Mouse (Mus musculus) stomach, postnatal 0 days (tissue): ENCODE measurements around the gene Ift122. TPM values are rescaled to one million over a fixed set of nuclear protein-coding genes. Genes with fewer than 3 reads are reported as not detected.
"Not testable (repeated sequence)": the region's sequence is repeated elsewhere in the genome, so short reads cannot be mapped to it uniquely, and the experiment has no call there.

ENCODE experiments used
- ATAC-seq: fragments of 200-750 bp; cut with Nextera tagmentation; 2 replicates; pipeline ENCODE4 v1.8.0; 2017; ENCODE audit not compliant: low FRiP score, low TSS enrichment
- DNase-seq: peaks from one replicate; pipeline ENCODE4 v3.0.0-alpha.2; 2016; ENCODE audit warnings: low spot score
- H3K27ac ChIP-seq: fragments of 300-500 bp; sonication (generic); replicated peaks from 2 replicates; pipeline ENCODE4 v1.5.1; 2014; ENCODE audit warnings: mild to moderate bottlenecking, control low read depth
- H3K27me3 ChIP-seq: fragments of 300-500 bp; sonication (generic); 2 replicates; pipeline ENCODE4 v1.6.1; 2014; ENCODE audit warnings: low read length; ENCODE audit not compliant: control insufficient read depth, insufficient read depth
- H3K36me3 ChIP-seq: fragments of 300-500 bp; sonication (generic); 2 replicates; pipeline ENCODE4 v1.6.1; 2014; ENCODE audit warnings: low read length, mixed read lengths; ENCODE audit not compliant: control insufficient read depth, insufficient read depth
- H3K4me1 ChIP-seq: fragments of 300-500 bp; sonication (generic); replicated peaks from 2 replicates; pipeline ENCODE4 v1.6.1; 2014; ENCODE audit warnings: antibody characterized with exemption; ENCODE audit not compliant: control insufficient read depth, insufficient read depth
- H3K4me2 ChIP-seq: fragments of 300-500 bp; sonication (generic); replicated peaks from 2 replicates; pipeline ENCODE4 v1.6.1; 2014; ENCODE audit warnings: low read depth, mild to moderate bottlenecking, control low read depth, moderate library complexity
- H3K4me3 ChIP-seq: fragments of 300-500 bp; sonication (generic); 2 replicates; pipeline ENCODE4 v1.5.1; 2014; ENCODE audit warnings: low read depth, low read length, control low read depth
- H3K9ac ChIP-seq: fragments of 300-500 bp; sonication (generic); 2 replicates; pipeline ENCODE4 v1.6.1; 2014; ENCODE audit warnings: mild to moderate bottlenecking, low read length, control low read depth, mixed read lengths
- H3K9me3 ChIP-seq: fragments of 300-500 bp; sonication (generic); 2 replicates; pipeline ENCODE4 v1.6.1; 2016; ENCODE audit warnings: low read length; ENCODE audit not compliant: control insufficient read depth
- CTCF ChIP-seq: IDR thresholded peaks from 2 replicates; pipeline ENCODE4 v1.5.1; 2016; ENCODE audit warnings: antibody characterized with exemption, low read depth, mild to moderate bottlenecking, moderate library complexity
- EP300 ChIP-seq: optimal IDR thresholded peaks from 2 replicates; pipeline ENCODE3; 2016; ENCODE audit warnings: antibody characterized with exemption
- WGBS: fragments of 180-500 bp; shearing (Covaris S2); extraction: QIAGEN DNeasy Blood & Tissue Kit; methylation state at CpG from one replicate; pipeline ENCODE4 v1.1.7; 2014; 5-methylcytosine and 5-hydroxymethylcytosine counted together
- polyA plus RNA-seq: library from polyadenylated mRNA; unstranded; fragments of >200 nt; fragmentation: Nextera tagmentation; extraction: Ambion mirVana; gene quantifications from 2 replicates; pipeline ENCODE4 v1.2.1, GENCODE M21; 2015

Gene Ift122
- polyA plus RNA-seq, 1 experiment from 2014 or later: 4.9 TPM

DNA sequence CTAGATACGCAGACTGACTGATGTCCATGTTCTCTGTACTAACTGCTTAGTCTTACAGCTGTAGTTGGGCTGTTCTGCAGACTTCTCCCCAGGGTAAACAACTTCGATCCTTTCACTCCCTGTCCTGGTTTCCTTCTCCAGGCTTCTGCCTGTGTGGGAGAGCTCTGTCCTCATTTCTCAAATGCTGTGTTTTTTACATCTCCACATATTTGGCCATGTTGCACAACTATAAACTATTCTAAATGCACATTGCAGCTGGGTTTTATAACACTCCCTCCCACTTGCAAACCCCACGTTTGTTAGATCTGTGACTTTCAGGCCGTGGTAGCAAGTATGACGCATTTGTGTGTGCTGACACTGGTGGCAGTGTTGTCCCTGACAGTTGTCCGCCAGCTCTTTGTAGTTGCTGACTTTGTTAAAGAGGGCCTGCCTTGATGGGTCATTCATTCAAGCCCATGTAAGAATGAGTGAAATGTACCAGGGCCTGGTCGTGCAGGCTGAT, 10.1 kb downstream of the Ift122 start:
- TF ChIP-seq CTCF (no peak), EP300 (no peak)
- Histone ChIP-seq H3K36me3 (no peaks in the 10 kb centered on the region), H3K9ac (0 out of 2 replicates have a peak overlapping the region, but pooled peaks have one; percentile 18), H3K4me3 (no peak overlapping the region), H3K27ac (peak overlapping the region; percentile 82), H3K27me3 (no peaks in the 10 kb centered on the region), H3K4me1 (peaks cover 10% of the 10 kb centered on the region), H3K4me2 (no peak overlapping the region), H3K9me3 (no peaks in the 10 kb centered on the region)
- DNase-seq (no peak), ATAC-seq (peak; percentile 49; the same call in 1 of the 2 replicates)
- 37% methylated on average over 7 of the region's 7 CpGs for WGBS

DNA sequence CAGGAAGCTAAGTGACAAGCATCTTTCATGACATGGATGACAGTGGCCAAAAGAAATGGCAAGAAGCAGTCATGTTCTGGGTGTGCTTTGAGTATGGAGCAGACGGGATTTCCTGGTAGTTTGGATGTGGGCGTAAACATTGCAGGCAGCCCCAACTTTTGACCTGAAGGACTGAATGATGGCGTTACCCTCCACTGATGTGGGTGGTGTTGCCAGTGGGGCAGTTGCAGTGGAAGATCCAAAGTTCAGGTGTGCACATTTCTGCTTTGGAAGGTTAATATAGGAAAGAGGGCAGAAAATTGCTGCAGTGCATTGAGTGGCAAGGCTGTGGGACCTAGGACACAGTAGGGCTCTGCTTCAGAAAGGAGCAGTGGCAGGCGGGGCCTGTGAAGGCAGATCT, 12.0 kb downstream of the Ift122 start:
- no peak overlapping the region for H3K4me2 ChIP-seq
- DNase-seq (no peak), ATAC-seq (no peak)
- no peaks in the 10 kb centered on the region for H3K9me3 ChIP-seq
- H3K27me3 ChIP-seq: no peaks in the 10 kb centered on the region
- no peak overlapping the region for H3K27ac ChIP-seq
- no peaks in the 10 kb centered on the region for H3K36me3 ChIP-seq
- TF ChIP-seq EP300 (no peak), CTCF (no peak)
- WGBS: 93% methylated on average over 4 of the region's 4 CpGs
- no peak overlapping the region for H3K4me3 ChIP-seq
- H3K9ac ChIP-seq: no peak overlapping the region
- H3K4me1 ChIP-seq: peaks cover 10% of the 10 kb centered on the region

- DNase-seq, H3K4me1 ChIP-seq, H3K36me3 ChIP-seq, H3K9ac ChIP-seq, H3K4me2 ChIP-seq, H3K27ac ChIP-seq, ATAC-seq, H3K27me3 ChIP-seq, H3K9me3 ChIP-seq, H3K4me3 ChIP-seq: not testable (repeated sequence)
- WGBS: no CpG with 5 or more reads among the region's 3 CpGs
Measured at GRCm38 (mm10) chr6:115867157-115867556, 13.9 kb downstream of the Ift122 start.

- H3K9me3 ChIP-seq, H3K4me1 ChIP-seq, H3K36me3 ChIP-seq, ATAC-seq, H3K9ac ChIP-seq, H3K27ac ChIP-seq, H3K4me3 ChIP-seq, DNase-seq, H3K27me3 ChIP-seq, H3K4me2 ChIP-seq: not testable (repeated sequence)
- WGBS: no CpG with 5 or more reads among the region's 3 CpGs
Measured at GRCm38 (mm10) chr6:115871318-115871717, 18.0 kb downstream of the Ift122 start.

DNA sequence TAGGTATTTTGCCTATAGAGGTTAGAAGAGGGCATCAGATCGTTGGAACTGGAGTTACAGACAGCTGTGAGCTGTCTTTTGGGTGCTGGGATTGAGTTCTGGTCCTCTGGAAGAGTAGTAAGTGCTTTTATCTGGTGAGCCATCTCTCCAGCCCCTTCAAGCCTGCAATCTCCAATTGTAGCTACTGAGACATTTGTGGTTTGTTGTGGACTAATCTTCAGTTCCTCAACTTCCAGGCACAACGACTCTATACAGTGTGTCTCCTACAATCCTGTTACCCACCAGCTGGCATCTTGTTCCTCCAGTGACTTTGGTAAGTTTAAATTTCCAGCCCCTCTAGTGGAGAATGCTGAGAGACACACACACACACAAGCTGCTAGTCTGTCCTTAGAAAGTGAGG, 24.0 kb downstream of the Ift122 start:
- 94% methylated on average over 2 of the region's 2 CpGs for WGBS
- no peak for TF ChIP-seq CTCF
- TF ChIP-seq EP300: no peak
- Histone ChIP-seq H3K27ac (no peak overlapping the region), H3K9me3 (no peaks in the 10 kb centered on the region), H3K27me3 (no peaks in the 10 kb centered on the region), H3K9ac (no peak overlapping the region), H3K4me1 (no peaks in the 10 kb centered on the region), H3K4me3 (no peak overlapping the region), H3K4me2 (no peak overlapping the region), H3K36me3 (no peaks in the 10 kb centered on the region)
- DNase-seq (no peak), ATAC-seq (no peak)

GRCm38 (mm10) chr6:115878694-115879093, 25.4 kb downstream of the Ift122 start:
- no peaks in the 10 kb centered on the region for H3K9me3 ChIP-seq
- no peak for TF ChIP-seq EP300
- TF ChIP-seq CTCF: no peak
- peak overlapping the region; percentile 20; the same call in 1 of the 2 replicates for H3K27ac ChIP-seq
- H3K36me3 ChIP-seq: no peaks in the 10 kb centered on the region
- ATAC-seq (no peak), DNase-seq (peak; percentile 35)
- H3K4me2 ChIP-seq: no peak overlapping the region
- H3K27me3 ChIP-seq: no peaks in the 10 kb centered on the region
- H3K9ac ChIP-seq: peak overlapping the region; percentile 3; the same call in 1 of the 2 replicates
- H3K4me3 ChIP-seq: no peak overlapping the region
- WGBS: 53% methylated on average over 6 of the region's 6 CpGs
- no peaks in the 10 kb centered on the region for H3K4me1 ChIP-seq
